In the genomic region with DNA sequence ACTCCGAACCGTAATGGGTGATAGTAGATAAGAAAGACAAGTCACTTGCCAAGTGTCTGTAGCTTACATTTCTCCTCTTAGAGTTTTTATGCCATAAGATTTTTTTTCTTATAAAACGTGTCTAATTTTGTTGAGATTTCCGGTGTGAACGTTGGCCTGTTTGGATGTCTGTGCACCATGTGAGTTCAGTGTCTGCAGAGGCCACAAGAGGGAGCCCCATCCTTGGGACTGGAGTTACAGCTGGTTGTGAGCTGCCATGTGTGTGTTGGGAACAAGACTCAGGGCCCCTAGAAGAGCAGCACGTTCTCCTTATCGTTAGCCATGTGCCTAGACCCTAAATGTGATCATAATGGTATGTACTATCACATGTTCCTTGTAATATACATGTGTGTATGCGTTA, we compare ENCODE assay signal across 15 mouse cellular contexts. TPM values are rescaled to one million over a fixed set of nuclear protein-coding genes. Genes with fewer than 3 reads are reported as not detected.
A peak's percentile ranks its signal among the peaks of the same experiment; 100 is the strongest.
DNase-seq lines count a peak whose midpoint lies in the region; ATAC-seq and TF ChIP-seq lines count a peak whose summit lies in the region.
"Had no signal": no experiment of that assay in that cellular context is flagged by ENCODE, and none has a peak within 500 bp of the region (broad histone marks: within the 10 kb centered on the region; RNA-seq: fewer than 3 reads in every experiment).

No protein-coding gene starts in this region.

- no peak for DNase-seq in lung, postnatal 0 days (ENCODE audit: low spot score)
- DNase-seq in lung, postnatal 10 days: no peak
- DNase-seq in R1 (ENCODE audit: low read depth, low spot score): peak; percentile 70
- DNase-seq in urinary bladder, postnatal 10 days (ENCODE audit: low spot score): no peak
- DNase-seq in spleen, postnatal 10 days (ENCODE audit: low spot score in 2 of 2): no peak
- DNase-seq: lung, adult 18-20 months; thymus, postnatal 14 days had no signal

- H3K9me3 ChIP-seq in intestine, postnatal 0 days (ENCODE audit: control insufficient read depth): no peaks in the 10 kb centered on the region
- H3K9me3 ChIP-seq in intestine, embryonic 16.5 days (ENCODE audit: control insufficient read depth, low read length): no peaks in the 10 kb centered on the region
- H3K9me3 ChIP-seq in lung, postnatal 0 days (ENCODE audit: low read length): no peaks in the 10 kb centered on the region
- no peaks in the 10 kb centered on the region for H3K9me3 ChIP-seq in E14TG2a.4 (ENCODE audit: low read length)
- H3K9me3 ChIP-seq: embryonic facial prominence, embryonic 15.5 days; forebrain, embryonic 10.5 days; limb, embryonic 15.5 days; neural tube, embryonic 12.5 days; stomach, embryonic 15.5 days had no signal

- no peaks in the 10 kb centered on the region for H3K36me3 ChIP-seq in intestine, postnatal 0 days (ENCODE audit: control insufficient read depth, insufficient read depth)
- no peaks in the 10 kb centered on the region for H3K36me3 ChIP-seq in intestine, embryonic 16.5 days (ENCODE audit: control insufficient read depth, insufficient read depth, low read length)
- H3K36me3 ChIP-seq in lung, postnatal 0 days (ENCODE audit: insufficient read depth, low read length): no peaks in the 10 kb centered on the region
- no peaks in the 10 kb centered on the region for H3K36me3 ChIP-seq in E14TG2a.4 (ENCODE audit: insufficient read depth, low read length)
- H3K36me3 ChIP-seq: embryonic facial prominence, embryonic 15.5 days; limb, embryonic 15.5 days; neural tube, embryonic 12.5 days; stomach, embryonic 15.5 days had no signal

- H3K27me3 ChIP-seq in intestine, postnatal 0 days (replicated peaks; ENCODE audit: control insufficient read depth, insufficient read depth, low read length): no peaks in the 10 kb centered on the region
- no peaks in the 10 kb centered on the region for H3K27me3 ChIP-seq in intestine, embryonic 16.5 days (replicated peaks; ENCODE audit: control insufficient read depth, insufficient read depth, low read length)
- no peaks in the 10 kb centered on the region for H3K27me3 ChIP-seq in lung, postnatal 0 days (replicated peaks; ENCODE audit: insufficient read depth, low read length)
- 0 out of 2 replicates have a peak, but pooled peaks cover 2% of the 10 kb centered on the region for H3K27me3 ChIP-seq in E14TG2a.4 (ENCODE audit: insufficient read depth, low read length)
- H3K27me3 ChIP-seq: embryonic facial prominence, embryonic 15.5 days; limb, embryonic 15.5 days; neural tube, embryonic 12.5 days; stomach, embryonic 15.5 days had no signal

- no peak overlapping the region for H3K9ac ChIP-seq in intestine, postnatal 0 days (ENCODE audit: low read depth, low read length)
- no peak overlapping the region for H3K9ac ChIP-seq in intestine, embryonic 16.5 days (ENCODE audit: low read depth, low read length)
- no peak overlapping the region for H3K9ac ChIP-seq in lung, postnatal 0 days (replicated peaks; ENCODE audit: low read depth)
- H3K9ac ChIP-seq: embryonic facial prominence, embryonic 15.5 days; limb, embryonic 15.5 days; neural tube, embryonic 12.5 days; stomach, embryonic 15.5 days had no signal

- no peak overlapping the region for H3K27ac ChIP-seq in intestine, postnatal 0 days (ENCODE audit: low read depth, low read length)
- no peak overlapping the region for H3K27ac ChIP-seq in intestine, embryonic 16.5 days (ENCODE audit: low read length)
- H3K27ac ChIP-seq in lung, postnatal 0 days (ENCODE audit: low read length): no peak overlapping the region
- H3K27ac ChIP-seq: embryonic facial prominence, embryonic 15.5 days; forebrain, embryonic 10.5 days; limb, embryonic 15.5 days; neural tube, embryonic 12.5 days; stomach, embryonic 15.5 days had no signal

- WGBS in intestine, postnatal 0 days: 91% methylated on average over 8 of the region's 8 CpGs
- WGBS in intestine, embryonic 16.5 days: 92% methylated on average over 8 of the region's 8 CpGs
- 91% methylated on average over 8 of the region's 8 CpGs for WGBS in lung, postnatal 0 days

- no peak for ATAC-seq in intestine, postnatal 0 days
- ATAC-seq in intestine, embryonic 16.5 days: no peak
- no peak for ATAC-seq in lung, postnatal 0 days

- TF ChIP-seq CTCF in intestine, postnatal 0 days (IDR thresholded peaks at IDR 0.05; ENCODE audit: low read depth): peak; percentile 52
- peak; percentile 20 for TF ChIP-seq CTCF in lung, postnatal 0 days (IDR thresholded peaks at IDR 0.05)
- TF ChIP-seq CTCF in E14TG2a.4 (conservative IDR thresholded peaks at IDR 0.05; ENCODE audit: low read length): peak; percentile 58

- no peak overlapping the region for H3K4me2 ChIP-seq in intestine, postnatal 0 days (replicated peaks; ENCODE audit: low read depth)
- no peak overlapping the region for H3K4me2 ChIP-seq in intestine, embryonic 16.5 days (ENCODE audit: low read depth, low read length)
- H3K4me2 ChIP-seq in lung, postnatal 0 days (replicated peaks; ENCODE audit: low read depth, low read length): no peak overlapping the region
- H3K4me2 ChIP-seq: embryonic facial prominence, embryonic 15.5 days; limb, embryonic 15.5 days; neural tube, embryonic 12.5 days; stomach, embryonic 15.5 days had no signal

- no peaks in the 10 kb centered on the region for H3K4me1 ChIP-seq in intestine, postnatal 0 days (replicated peaks; ENCODE audit: control insufficient read depth, insufficient read depth, low read length)
- no peaks in the 10 kb centered on the region for H3K4me1 ChIP-seq in intestine, embryonic 16.5 days (ENCODE audit: control insufficient read depth, insufficient read depth, low read length)
- H3K4me1 ChIP-seq in lung, postnatal 0 days (ENCODE audit: insufficient read depth, low read depth, low read length): no peaks in the 10 kb centered on the region
- H3K4me1 ChIP-seq in E14TG2a.4 (replicated peaks; ENCODE audit: low read depth, low read length): no peaks in the 10 kb centered on the region
- H3K4me1 ChIP-seq: embryonic facial prominence, embryonic 15.5 days; neural tube, embryonic 12.5 days; stomach, embryonic 15.5 days had no signal

- H3K4me3 ChIP-seq in intestine, postnatal 0 days (ENCODE audit: low read depth, low read length): no peak overlapping the region
- no peak overlapping the region for H3K4me3 ChIP-seq in intestine, embryonic 16.5 days (ENCODE audit: low read length)
- H3K4me3 ChIP-seq in lung, postnatal 0 days (ENCODE audit: low read depth, low read length): no peak overlapping the region
- H3K4me3 ChIP-seq in E14TG2a.4 (replicated peaks; ENCODE audit: low read length): no peak overlapping the region
- H3K4me3 ChIP-seq: embryonic facial prominence, embryonic 15.5 days; forebrain, embryonic 10.5 days; limb, embryonic 15.5 days; neural tube, embryonic 12.5 days; stomach, embryonic 15.5 days had no signal

- no peak for TF ChIP-seq EP300 in lung, postnatal 0 days (IDR thresholded peaks at IDR 0.05)

RNA-seq across cellular contexts. Expression of a gene that starts 40.1 kb away (rescaled TPM):
- polyA plus RNA-seq in intestine, postnatal 0 days (2015; fragmentation: Nextera tagmentation; extraction: Ambion mirVana): 2.7 and 3.0 TPM in 2 replicates
- 4.4 and 5.1 TPM in 2 replicates for polyA plus RNA-seq in intestine, embryonic 16.5 days (2015; fragmentation: Nextera tagmentation; extraction: Ambion mirVana)
- polyA plus RNA-seq in lung, postnatal 0 days (2015; fragmentation: Nextera tagmentation; extraction: Ambion mirVana): 0.48 and 0.51 TPM in 2 replicates
